Mouse (Mus musculus): ENCODE results near the gene Spata31. TPM values are rescaled to one million over a fixed set of nuclear protein-coding genes. Genes with fewer than 3 reads are reported as not detected.

Spata31 gene
- polyA plus RNA-seq (2012; rRNA removed) = not detected in 2 replicates

- H3K27ac ChIP-seq (ENCODE audit: insufficient read depth, low read depth, low read length) = no peak within 1 kb of the TSS
- TF ChIP-seq POLR2A (IDR thresholded peaks at IDR 0.05; ENCODE audit: low read depth, low read length) (no peak), CTCF (conservative IDR thresholded peaks at IDR 0.05; ENCODE audit: insufficient read depth, insufficient read length, low read depth, low read length) (no peak)
- no peaks in the 10 kb centered on the region for H3K36me3 ChIP-seq (ENCODE audit: control insufficient read depth, insufficient read depth, low read length)
- no peaks in the 10 kb centered on the region for H3K27me3 ChIP-seq (replicated peaks; ENCODE audit: control insufficient read depth, insufficient read depth, low read length)
- no peak for DNase-seq
- WGBS = 74% methylated on average over 1 of the region's 1 CpGs
- H3K4me3 ChIP-seq (ENCODE audit: insufficient read depth, low read depth, low read length) = no peak within 1 kb of the TSS
- H3K4me1 ChIP-seq (ENCODE audit: control insufficient read depth, insufficient read depth, low read length) = no peaks in the 10 kb centered on the region
These were observed at the start of gene Spata31 for GRCm38 (mm10) chr13:64917191-64917590. Gene Spata31 (plus strand): TSS chr13:64917406.

DNA sequence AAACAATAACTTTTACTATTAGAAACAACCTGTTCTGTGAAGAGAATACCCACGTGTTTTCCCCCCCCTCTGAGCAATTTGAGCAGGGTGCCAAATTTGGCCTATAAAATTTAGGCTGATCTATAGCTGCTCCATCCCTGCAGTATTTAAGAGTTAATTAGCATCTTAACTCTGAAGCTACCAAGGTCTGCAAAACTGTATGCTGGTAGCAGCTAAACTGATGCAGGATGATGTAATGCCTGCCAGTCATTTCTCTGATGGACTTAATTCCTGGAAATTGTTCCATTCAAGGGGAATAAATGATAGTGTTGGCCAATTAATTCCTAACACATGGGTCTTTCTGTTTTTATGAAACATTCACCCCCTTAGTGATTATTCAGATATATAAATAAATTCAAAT is 14.1 kb upstream of the Spata31 start:
- 41% methylated on average over 1 of the region's 1 CpGs for WGBS
- H3K4me3 ChIP-seq (ENCODE audit: insufficient read depth, low read depth, low read length) = no peak overlapping the region
- TF ChIP-seq POLR2A (IDR thresholded peaks at IDR 0.05; ENCODE audit: low read depth, low read length) (no peak), CTCF (conservative IDR thresholded peaks at IDR 0.05; ENCODE audit: insufficient read depth, insufficient read length, low read depth, low read length) (no peak)
- no peaks in the 10 kb centered on the region for H3K36me3 ChIP-seq (ENCODE audit: control insufficient read depth, insufficient read depth, low read length)
- DNase-seq = no peak
- H3K27me3 ChIP-seq (replicated peaks; ENCODE audit: control insufficient read depth, insufficient read depth, low read length) = no peaks in the 10 kb centered on the region
- H3K4me1 ChIP-seq (ENCODE audit: control insufficient read depth, insufficient read depth, low read length) = no peaks in the 10 kb centered on the region
- no peak overlapping the region for H3K27ac ChIP-seq (ENCODE audit: insufficient read depth, low read depth, low read length)

DNA sequence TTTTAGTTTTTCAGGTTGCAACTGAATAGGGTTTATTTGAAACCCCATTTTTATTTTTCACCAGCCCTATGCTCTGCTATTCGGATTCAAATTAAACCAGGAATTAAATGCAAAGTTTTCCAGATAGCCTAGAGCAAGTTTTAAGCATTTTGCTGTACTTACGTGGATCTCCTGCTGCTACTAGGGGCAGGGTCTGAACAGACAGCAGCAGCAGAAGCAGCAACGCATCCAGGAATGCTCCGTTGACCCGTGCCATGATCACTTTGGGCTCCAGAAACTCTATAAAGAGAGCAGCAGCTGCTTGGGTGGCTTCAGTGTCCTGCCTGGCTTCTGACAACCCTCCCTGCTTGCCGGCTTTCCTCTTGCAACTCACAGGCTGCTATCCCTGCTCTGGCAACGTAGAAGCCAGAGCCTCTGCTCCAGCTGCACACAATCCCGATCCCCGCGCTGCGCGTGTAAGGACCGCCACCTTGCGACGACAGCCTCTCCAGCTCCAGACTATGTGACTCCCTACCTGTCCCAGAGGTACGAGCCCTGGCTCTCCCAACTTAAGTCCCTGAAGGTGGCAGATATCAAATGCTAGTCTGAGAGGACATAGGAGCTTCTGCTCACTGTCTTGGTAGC is 13.5 kb upstream of the Spata31 start, which contains the start of gene Cntnap3:
Gene Cntnap3 (minus strand): TSS at position 371 of the 624 bp plus-strand sequence.
- Histone ChIP-seq H3K27me3 (replicated peaks; ENCODE audit: control insufficient read depth, insufficient read depth, low read length) (no peaks in the 10 kb centered on the region), H3K4me3 (ENCODE audit: insufficient read depth, low read depth, low read length) (no peak within 1 kb of the TSS), H3K27ac (ENCODE audit: insufficient read depth, low read depth, low read length) (no peak within 1 kb of the TSS), H3K36me3 (ENCODE audit: control insufficient read depth, insufficient read depth, low read length) (no peaks in the 10 kb centered on the region), H3K4me1 (ENCODE audit: control insufficient read depth, insufficient read depth, low read length) (no peaks in the 10 kb centered on the region)
- peak; percentile 44; the same call in 1 of the 2 replicates for TF ChIP-seq CTCF (conservative IDR thresholded peaks at IDR 0.05; ENCODE audit: insufficient read depth, insufficient read length, low read depth, low read length)
- TF ChIP-seq POLR2A (IDR thresholded peaks at IDR 0.05; ENCODE audit: low read depth, low read length) = no peak
- no peak for DNase-seq
- 8% methylated on average over 16 of the region's 16 CpGs for WGBS

Other genes starting within 250 kb of the Spata31 start
- 0.02 and 0.04 TPM in 2 replicates for gene Cntnap3, start 13.5 kb upstream of the Spata31 start, polyA plus RNA-seq (2012; rRNA removed)
- gene Spata31d1c, start 115.7 kb downstream of the Spata31 start, polyA plus RNA-seq (2012; rRNA removed) = not detected in 2 replicates
- gene Prss47, start 135.4 kb downstream of the Spata31 start, polyA plus RNA-seq (2012; rRNA removed) = not detected in 2 replicates
- 15.0 and 15.6 TPM in 2 replicates for gene Mfsd14b, start 195.6 kb downstream of the Spata31 start, polyA plus RNA-seq (2012; rRNA removed)
- gene Olfr465-ps1, start 220.7 kb downstream of the Spata31 start, polyA plus RNA-seq (2012; rRNA removed) = not detected in 2 replicates
- gene Olfr466, start 232.8 kb downstream of the Spata31 start, polyA plus RNA-seq (2012; rRNA removed) = not detected in 2 replicates